Mouse (Mus musculus) kidney, adult 2 months (tissue): Measurements from ENCODE around the gene Rhobtb1. TPM values are rescaled to one million over a fixed set of nuclear protein-coding genes. Genes with fewer than 3 reads are reported as not detected.
A peak's percentile ranks its signal among the peaks of the same experiment; 100 is the strongest.

Experiments used
- DNase-seq: peaks from one replicate; pipeline ENCODE4 v3.0.0; 2021
- H3K27ac ChIP-seq: fragments of 200-500 bp; 2 replicates; pipeline ENCODE4 v1.5.1; 2012; ENCODE audit warnings: low read depth, low read length, control low read depth, inconsistent platforms; ENCODE audit not compliant: insufficient read depth
- H3K27me3 ChIP-seq: fragments of 200-500 bp; replicated peaks from 2 replicates; pipeline ENCODE4 v1.6.1; 2012; ENCODE audit warnings: mild to moderate bottlenecking, moderate library complexity, low read length, inconsistent platforms; ENCODE audit not compliant: control insufficient read depth, insufficient read depth
- H3K36me3 ChIP-seq: fragments of 200-500 bp; 2 replicates; pipeline ENCODE4 v1.6.1; 2012; ENCODE audit warnings: mild to moderate bottlenecking, moderate library complexity, low read length, inconsistent platforms; ENCODE audit not compliant: control insufficient read depth, insufficient read depth
- H3K4me1 ChIP-seq: fragments of 200-500 bp; 2 replicates; pipeline ENCODE4 v1.6.1; 2011; ENCODE audit warnings: low read length; ENCODE audit not compliant: control insufficient read depth, insufficient read depth
- H3K4me3 ChIP-seq: fragments of 200-500 bp; 2 replicates; pipeline ENCODE4 v1.5.1; 2011; ENCODE audit warnings: mild to moderate bottlenecking, low read depth, low read length, control low read depth; ENCODE audit not compliant: insufficient read depth
- CTCF ChIP-seq: fragments of 200-500 bp; conservative IDR thresholded peaks from 2 replicates; pipeline ENCODE4 v1.5.1; 2011; ENCODE audit warnings: low read depth, mild to moderate bottlenecking, control low read depth, low read length, moderate library complexity, mixed read lengths; ENCODE audit not compliant: insufficient read depth, insufficient read length
- POLR2A ChIP-seq: fragments of 200-500 bp; IDR thresholded peaks from one replicate; pipeline ENCODE4 v1.6.1; 2011; ENCODE audit warnings: low read depth, low read length, control low read depth
- WGBS: fragments of 180-500 bp; shearing (Covaris S2); methylation state at CpG from one replicate; pipeline ENCODE4 v1.1.7; 2018; 5-methylcytosine and 5-hydroxymethylcytosine counted together
- polyA plus RNA-seq: library from polyadenylated mRNA; depleted of rRNA; stranded (reverse); fragments of >200 nt; gene quantifications from 2 replicates; pipeline ENCODE4 v1.2.3, GENCODE M21; 2012

Rhobtb1 gene
- polyA plus RNA-seq, 1 experiment = 20.6 TPM

DNA sequence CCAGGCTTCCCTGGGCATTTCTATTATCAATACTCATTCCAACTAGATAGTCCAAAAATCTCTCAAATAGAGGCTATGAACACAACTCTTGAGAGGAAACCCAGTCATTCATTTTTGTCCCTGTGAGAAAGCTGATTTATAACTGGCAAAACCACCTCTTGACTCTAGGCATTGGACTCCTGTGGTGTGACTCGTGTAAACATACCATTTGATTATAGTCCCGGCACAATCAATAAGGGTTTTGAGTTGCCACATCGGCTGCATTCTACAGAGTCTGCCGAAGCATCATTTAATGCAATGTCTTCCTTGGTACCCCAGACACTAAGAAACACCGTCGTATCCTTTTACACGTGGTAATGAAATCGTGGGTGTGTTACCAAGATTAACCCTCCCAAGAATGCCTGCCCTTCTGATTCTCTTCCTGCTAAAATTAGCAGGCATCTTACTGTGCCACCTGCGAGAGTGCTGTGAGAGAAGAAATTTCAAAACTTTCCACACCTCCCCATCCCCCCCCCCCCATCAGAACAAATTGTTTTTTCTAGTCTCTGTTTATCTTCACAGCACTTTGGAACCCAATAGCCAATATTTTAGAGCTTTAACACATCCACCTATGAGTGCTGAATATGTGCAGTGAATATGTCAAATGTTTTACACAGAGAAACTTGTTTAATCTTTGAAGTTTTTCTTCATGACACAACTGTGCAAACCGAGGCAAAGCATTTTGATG, 39.4 kb downstream of the Rhobtb1 start:
- H3K36me3 ChIP-seq = no peaks in the 10 kb centered on the region
- H3K27me3 ChIP-seq = no peaks in the 10 kb centered on the region
- H3K27ac ChIP-seq = no peak overlapping the region
- no peaks in the 10 kb centered on the region for H3K4me1 ChIP-seq
- 56% methylated on average over 10 of the region's 10 CpGs for WGBS
- no peak for DNase-seq
- no peak overlapping the region for H3K4me3 ChIP-seq
- no peak for TF ChIP-seq CTCF
- TF ChIP-seq POLR2A = no peak

DNA sequence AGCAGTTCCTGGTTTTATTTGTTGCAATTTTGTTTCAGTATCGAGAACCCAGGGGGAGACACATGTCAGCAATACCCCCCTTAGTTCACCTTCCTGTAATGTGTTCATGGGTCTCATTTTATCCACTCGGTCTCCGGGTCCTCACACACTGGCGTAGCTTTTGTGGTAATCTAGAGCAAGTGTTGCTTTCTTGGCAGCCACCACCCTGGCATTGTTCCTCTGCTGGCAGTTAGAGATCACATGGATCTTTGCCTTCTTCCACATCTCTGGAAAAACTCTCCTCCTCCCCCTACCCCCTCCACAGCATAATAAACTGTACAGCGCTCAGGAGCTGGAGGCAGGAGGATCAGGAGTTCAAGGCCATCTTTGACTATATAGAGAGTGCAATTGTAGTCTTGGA, 41.0 kb downstream of the Rhobtb1 start:
- Histone ChIP-seq H3K36me3 (no peaks in the 10 kb centered on the region), H3K4me1 (no peaks in the 10 kb centered on the region), H3K27ac (no peak overlapping the region), H3K4me3 (no peak overlapping the region), H3K27me3 (no peaks in the 10 kb centered on the region)
- TF ChIP-seq CTCF (no peak), POLR2A (no peak)
- WGBS = 85% methylated on average over 5 of the region's 5 CpGs
- DNase-seq = no peak

DNA sequence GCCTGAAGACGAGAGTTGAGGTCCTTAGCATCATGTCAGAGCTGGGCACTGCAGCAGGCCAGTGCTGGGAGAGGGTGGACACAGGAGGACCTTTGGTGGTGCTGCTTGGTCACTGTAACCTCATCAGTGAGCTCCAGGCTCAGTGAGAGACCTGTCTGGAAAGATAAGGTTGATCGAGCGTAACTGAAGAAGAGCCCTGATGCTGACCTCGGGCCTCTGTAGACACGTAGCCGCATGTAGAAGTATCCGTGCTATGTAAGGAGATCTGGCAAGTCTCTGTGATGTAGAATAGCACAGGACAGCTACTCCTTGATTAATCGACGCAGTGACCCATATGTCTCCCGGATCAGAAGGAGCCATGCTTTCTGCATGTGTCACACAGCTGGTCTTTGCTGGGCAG, 42.5 kb downstream of the Rhobtb1 start:
- no peaks in the 10 kb centered on the region for H3K27me3 ChIP-seq
- TF ChIP-seq CTCF (no peak), POLR2A (no peak)
- WGBS = 61% methylated on average over 10 of the region's 10 CpGs
- H3K4me1 ChIP-seq = no peaks in the 10 kb centered on the region
- DNase-seq = no peak
- no peaks in the 10 kb centered on the region for H3K36me3 ChIP-seq
- H3K27ac ChIP-seq = no peak overlapping the region
- no peak overlapping the region for H3K4me3 ChIP-seq

GRCm38 (mm10) chr10:69204677-69205400, 53.6 kb downstream of the Rhobtb1 start:
- whole genome bisulfite sequencing = 20% methylated on average over 8 of the region's 8 CpGs
- TF ChIP-seq CTCF (no peak), POLR2A (no peak)
- Histone ChIP-seq H3K36me3 (no peaks in the 10 kb centered on the region), H3K4me3 (no peak overlapping the region), H3K27me3 (no peaks in the 10 kb centered on the region), H3K27ac (no peak overlapping the region), H3K4me1 (peaks cover 5% of the 10 kb centered on the region; the same call in 1 of the 2 replicates)
- DNase-seq = peak; percentile 35

- 71% methylated on average over 6 of the region's 6 CpGs for WGBS
- no peak overlapping the region for H3K27ac ChIP-seq
- DNase-seq = no peak
Measured at GRCm38 (mm10) chr10:69206081-69206480, 54.8 kb downstream of the Rhobtb1 start.

DNA sequence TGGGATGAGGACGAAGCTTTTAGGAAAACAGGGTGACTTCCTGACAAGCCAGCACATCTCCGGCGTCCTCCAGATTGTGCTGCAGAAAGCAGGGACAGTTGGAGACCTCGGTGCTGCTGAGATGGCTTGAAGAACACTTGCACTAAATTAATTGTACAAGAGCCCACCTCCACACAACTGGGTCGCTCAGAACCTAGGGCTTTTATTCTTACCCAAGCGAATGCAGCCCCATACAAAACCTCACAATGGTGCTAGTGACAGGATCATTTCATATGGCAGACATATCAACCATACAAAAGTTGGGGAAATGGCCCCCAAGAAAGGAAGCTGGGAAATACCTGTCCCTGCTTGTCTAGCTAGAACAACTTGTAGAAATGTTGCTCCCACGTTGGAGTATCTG, 56.2 kb downstream of the Rhobtb1 start:
- no peaks in the 10 kb centered on the region for H3K27me3 ChIP-seq
- no peak for DNase-seq
- WGBS = 78% methylated on average over 7 of the region's 7 CpGs
- TF ChIP-seq POLR2A (no peak), CTCF (no peak)
- H3K4me3 ChIP-seq = no peak overlapping the region
- peaks cover 15% of the 10 kb centered on the region for H3K4me1 ChIP-seq
- no peaks in the 10 kb centered on the region for H3K36me3 ChIP-seq
- no peak overlapping the region for H3K27ac ChIP-seq

More at GRCm38 (mm10) chr10:69206081-69206480, 54.8 kb downstream of the Rhobtb1 start:
- no peak overlapping the region for H3K4me3 ChIP-seq
- TF ChIP-seq POLR2A (no peak), CTCF (no peak)
- no peaks in the 10 kb centered on the region for H3K27me3 ChIP-seq
- peaks cover 7% of the 10 kb centered on the region; the same call in 1 of the 2 replicates for H3K4me1 ChIP-seq
- H3K36me3 ChIP-seq = no peaks in the 10 kb centered on the region

DNA sequence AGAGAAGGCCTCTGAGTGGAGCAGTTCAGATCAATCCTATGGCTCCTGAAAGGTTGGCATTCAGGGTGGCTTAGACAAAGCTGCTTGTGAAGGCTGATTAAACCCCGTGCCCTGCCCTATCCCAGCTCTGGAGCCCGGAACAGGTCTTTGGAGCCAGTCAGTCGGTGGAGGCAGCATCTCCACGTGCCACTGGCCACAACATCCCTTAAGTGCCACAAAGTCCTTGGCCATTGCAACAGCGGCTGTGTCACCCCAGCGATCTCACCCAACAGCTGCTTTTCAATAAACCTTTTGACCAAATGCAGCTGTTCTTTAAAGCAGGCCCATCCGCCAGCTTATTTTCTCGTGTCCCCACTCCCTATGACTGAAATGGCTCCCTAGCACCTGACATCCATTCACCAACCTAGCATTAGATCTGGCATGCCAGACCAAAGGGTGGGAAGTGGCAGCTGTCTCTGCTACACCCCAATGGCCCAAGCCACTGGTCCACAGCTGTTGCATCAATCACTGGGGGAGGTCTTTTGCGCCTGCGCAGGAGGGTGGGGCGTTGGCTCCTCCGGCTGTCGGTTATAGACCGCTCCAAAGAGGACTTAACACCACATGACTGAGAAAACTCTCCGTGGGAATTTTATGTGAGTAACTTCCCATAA, 56.9 kb downstream of the Rhobtb1 start:
- Histone ChIP-seq H3K27ac (no peak overlapping the region), H3K27me3 (no peaks in the 10 kb centered on the region), H3K4me1 (peaks cover 15% of the 10 kb centered on the region), H3K36me3 (no peaks in the 10 kb centered on the region), H3K4me3 (no peak overlapping the region)
- TF ChIP-seq CTCF (no peak), POLR2A (no peak)
- no peak for DNase-seq
- WGBS = 83% methylated on average over 15 of the region's 15 CpGs
